Mouse (Mus musculus): ENCODE results near the gene Txnrd1. TPM values are rescaled to one million over a fixed set of nuclear protein-coding genes. Genes with fewer than 3 reads are reported as not detected.

Gene Txnrd1
- polyA plus RNA-seq, 1 experiment from 2014 or later: 123 TPM

- Histone ChIP-seq H3K4me2 (no peak overlapping the region), H3K27me3 (no peaks in the 10 kb centered on the region), H3K9ac (no peak overlapping the region), H3K36me3 (no peaks in the 10 kb centered on the region), H3K4me3 (no peak overlapping the region), H3K4me1 (no peaks in the 10 kb centered on the region), H3K27ac (no peak overlapping the region), H3K9me3 (no peaks in the 10 kb centered on the region)
- ATAC-seq (ENCODE audit: borderline replicate concordance, extremely low read depth, low FRiP score, low TSS enrichment): no peak
- WGBS: 78% methylated on average over 13 of the region's 13 CpGs
Measured at GRCm38 (mm10) chr10:82935018-82935633, 101.4 kb downstream of the Txnrd1 start.

- Histone ChIP-seq H3K4me2 (no peak overlapping the region), H3K4me3 (no peak overlapping the region), H3K9ac (no peak overlapping the region), H3K27me3 (no peaks in the 10 kb centered on the region), H3K4me1 (no peaks in the 10 kb centered on the region), H3K27ac (no peak overlapping the region), H3K9me3 (no peaks in the 10 kb centered on the region), H3K36me3 (no peaks in the 10 kb centered on the region)
- 78% methylated on average over 6 of the region's 6 CpGs for WGBS
- no peak for ATAC-seq (ENCODE audit: borderline replicate concordance, extremely low read depth, low FRiP score, low TSS enrichment)
Measured at GRCm38 (mm10) chr10:82935774-82936173, 102.0 kb downstream of the Txnrd1 start.

Other genes starting within 250 kb of the Txnrd1 start
- 34.3 and 40.5 TPM in 2 replicates for gene 1190007I07Rik, start 210.7 kb upstream of the Txnrd1 start, polyA plus RNA-seq (2015; fragmentation: Nextera tagmentation; extraction: Ambion mirVana)
- 131 and 132 TPM in 2 replicates for gene Tdg, start 204.1 kb upstream of the Txnrd1 start, polyA plus RNA-seq (2015; fragmentation: Nextera tagmentation; extraction: Ambion mirVana)
- 3.0 and 3.9 TPM in 2 replicates for gene Glt8d2, start 143.3 kb upstream of the Txnrd1 start, polyA plus RNA-seq (2015; fragmentation: Nextera tagmentation; extraction: Ambion mirVana)
- 32.1 and 37.3 TPM in 2 replicates for gene Hcfc2, start 137.8 kb upstream of the Txnrd1 start, polyA plus RNA-seq (2015; fragmentation: Nextera tagmentation; extraction: Ambion mirVana)
- gene Nfyb, start 69.8 kb upstream of the Txnrd1 start, polyA plus RNA-seq (2015; fragmentation: Nextera tagmentation; extraction: Ambion mirVana): 47.6 and 50.1 TPM in 2 replicates
- 0.24 and 0.56 TPM in 2 replicates for gene Eid3, start 32.7 kb downstream of the Txnrd1 start, polyA plus RNA-seq (2015; fragmentation: Nextera tagmentation; extraction: Ambion mirVana)
- gene Chst11, start 151.5 kb downstream of the Txnrd1 start, polyA plus RNA-seq (2015; fragmentation: Nextera tagmentation; extraction: Ambion mirVana): 1.5 and 2.0 TPM in 2 replicates

Measured in lung, embryonic 15.5 days (tissue).